Mouse (Mus musculus) cerebellum, adult 2 months (tissue): ENCODE results near the gene Mief1.
A peak's percentile ranks its signal among the peaks of the same experiment; 100 is the strongest.

Source experiments
- CTCF ChIP-seq: fragments of 200-500 bp; IDR thresholded peaks from 2 replicates; pipeline ENCODE4 v1.5.1; 2011; ENCODE audit warnings: low read depth, mild to moderate bottlenecking, control low read depth, low read length, moderate library complexity, borderline replicate concordance; ENCODE audit not compliant: insufficient read depth
- POLR2A ChIP-seq: fragments of 200-500 bp; IDR thresholded peaks from 2 replicates; pipeline ENCODE4 v1.6.1; 2011; ENCODE audit warnings: low read length, control low read depth, borderline replicate concordance; ENCODE audit not compliant: insufficient read depth

DNA sequence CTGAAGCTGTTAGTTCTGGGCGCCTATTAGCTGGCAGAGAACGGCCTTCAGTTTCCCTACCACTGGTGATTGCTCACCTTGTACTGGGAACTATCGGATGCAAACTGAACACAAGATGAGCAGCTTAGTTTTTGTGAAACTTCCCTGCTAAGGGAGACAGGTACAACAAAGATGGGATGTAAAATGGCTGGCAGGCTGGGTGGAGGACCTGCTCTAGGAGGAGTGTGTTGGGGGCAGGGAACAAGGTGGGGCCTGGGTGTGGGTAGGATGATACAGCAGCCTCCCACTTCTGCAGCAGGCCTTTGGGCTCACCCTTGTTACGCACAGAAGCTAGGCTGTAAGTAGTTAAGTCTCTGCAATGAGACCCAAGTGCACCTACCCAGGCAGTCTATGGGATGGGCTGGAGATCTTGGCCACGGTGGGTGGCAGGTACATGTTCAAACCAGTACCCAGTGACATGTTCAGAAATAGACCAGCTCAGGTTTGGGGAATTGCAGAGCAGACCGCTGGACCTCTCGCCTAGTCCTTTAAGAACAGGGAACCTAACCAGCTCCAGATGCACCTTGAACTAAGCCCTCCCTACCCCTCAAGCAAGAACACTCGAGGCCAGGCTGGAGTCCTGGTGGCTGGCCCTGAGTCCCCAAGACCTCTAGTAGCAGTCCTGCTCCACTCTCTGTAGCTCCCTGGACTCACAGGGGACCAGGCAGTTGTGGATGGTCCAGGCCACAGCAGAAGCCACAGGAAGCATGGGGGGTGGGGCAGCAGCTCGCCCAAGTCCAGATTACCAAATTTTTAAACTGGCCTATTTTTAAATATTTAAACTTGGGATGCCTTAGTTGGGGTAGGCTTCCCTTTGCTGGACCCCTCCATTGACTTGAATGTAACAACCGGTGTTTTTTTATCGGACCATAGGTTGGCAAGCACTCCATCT is 24.7 kb downstream of the Mief1 start:
- TF ChIP-seq POLR2A (peak; percentile 34; the same call in 1 of the 2 replicates), CTCF (no peak)
